Mouse (Mus musculus) heart, adult 8-10 months (tissue): ENCODE results near the gene Srbd1. TPM values are rescaled to one million over a fixed set of nuclear protein-coding genes. Genes with fewer than 3 reads are reported as not detected.

Experiments used
- DNase-seq: peaks from one replicate; pipeline ENCODE4 v3.0.0; 2022; ENCODE audit warnings: low spot score
- total RNA-seq, 4 experiments: library from RNA; stranded (reverse); gene quantifications; 2 replicates each; pipeline ENCODE4 v1.2.4; 2022

Srbd1 gene
- 10 to 100 TPM; 12.5 to 17.5 (median 13.4) TPM for total RNA-seq

GRCm38 (mm10) chr17:86145079-86145951 is at the start of gene Srbd1:
Gene Srbd1, minus strand, starts transcription at chr17:86145175.
- DNase-seq = peak; percentile 92

GRCm38 (mm10) chr17:86193979-86194378 is 49.0 kb upstream of the Srbd1 start:
- no peak for DNase-seq

- DNase-seq = no peak
Observed at GRCm38 (mm10) chr17:86187777-86188176, 42.8 kb upstream of the Srbd1 start.

GRCm38 (mm10) chr17:86185584-86185983 is 40.6 kb upstream of the Srbd1 start:
- DNase-seq = peak; percentile 64

GRCm38 (mm10) chr17:86184552-86185209 is 39.7 kb upstream of the Srbd1 start:
- DNase-seq = no peak

GRCm38 (mm10) chr17:86183788-86184187 is 38.8 kb upstream of the Srbd1 start:
- no peak for DNase-seq

GRCm38 (mm10) chr17:86176722-86177121 is 31.7 kb upstream of the Srbd1 start:
- DNase-seq = no peak

GRCm38 (mm10) chr17:86175516-86175915 is 30.5 kb upstream of the Srbd1 start:
- no peak for DNase-seq

GRCm38 (mm10) chr17:86170164-86170958 is 25.4 kb upstream of the Srbd1 start:
- no peak for DNase-seq

GRCm38 (mm10) chr17:86169092-86169491 is 24.1 kb upstream of the Srbd1 start:
- no peak for DNase-seq

- peak; percentile 41 for DNase-seq
Observed at GRCm38 (mm10) chr17:86168231-86168981, 23.4 kb upstream of the Srbd1 start.

GRCm38 (mm10) chr17:86167320-86168230 is 22.6 kb upstream of the Srbd1 start, which contains the start of gene Prkce:
Gene Prkce, plus strand, starts transcription at chr17:86167785.
- peak; percentile 84 for DNase-seq

- peak; percentile 91 for DNase-seq
Observed at GRCm38 (mm10) chr17:86166567-86167319, 21.8 kb upstream of the Srbd1 start.

- no peak for DNase-seq
Observed at GRCm38 (mm10) chr17:86166051-86166566, 21.1 kb upstream of the Srbd1 start.

GRCm38 (mm10) chr17:86164416-86164815 is 19.4 kb upstream of the Srbd1 start:
- no peak for DNase-seq

GRCm38 (mm10) chr17:86162672-86163071 is 17.7 kb upstream of the Srbd1 start:
- no peak for DNase-seq

GRCm38 (mm10) chr17:86156999-86157398 is 12.0 kb upstream of the Srbd1 start:
- DNase-seq = no peak

- peak; percentile 51 for DNase-seq
Observed at GRCm38 (mm10) chr17:86150867-86151348, 5.9 kb upstream of the Srbd1 start.

- no peak for DNase-seq
Observed at GRCm38 (mm10) chr17:86149726-86150125, 4.8 kb upstream of the Srbd1 start.
